Mouse (Mus musculus): ENCODE data around the gene Zcchc8. TPM values are rescaled to one million over a fixed set of nuclear protein-coding genes. Genes with fewer than 3 reads are reported as not detected.
"Not testable (repeated sequence)": the region's sequence is repeated elsewhere in the genome, so short reads cannot be mapped to it uniquely, and the experiment has no call there.

The Zcchc8 gene
- total RNA-seq (2014; rRNA removed) (25.8 and 32.1 TPM in 2 replicates), polyA plus RNA-seq (2015; fragmentation: Nextera tagmentation; extraction: Ambion mirVana) (39.8 and 54.1 TPM in 2 replicates)

GRCm38 (mm10) chr5:123720328-123721311 is at the start of gene Zcchc8:
Gene Zcchc8, minus strand, starts transcription at chr5:123721100.
- peak within 1 kb of the TSS; percentile 79 for H3K4me3 ChIP-seq (ENCODE audit: low read depth, low read length)
- peak within 1 kb of the TSS; percentile 79 for H3K4me2 ChIP-seq (ENCODE audit: low read depth)
- H3K4me1 ChIP-seq (ENCODE audit: insufficient read depth) = peaks cover 9% of the 10 kb centered on the region
- 1% methylated on average over 79 of the region's 83 CpGs for WGBS
- peak; percentile 99 for DNase-seq
- H3K27ac ChIP-seq (ENCODE audit: low read depth, low read length) = peak within 1 kb of the TSS; percentile 91
- TF ChIP-seq CTCF (IDR thresholded peaks at IDR 0.05; ENCODE audit: low read depth) = no peak
- H3K36me3 ChIP-seq (ENCODE audit: insufficient read depth) = peaks cover 8% of the 10 kb centered on the region; the same call in 1 of the 2 replicates
- ATAC-seq = peak; percentile 100
- H3K9me3 ChIP-seq (ENCODE audit: low read length) = no peaks in the 10 kb centered on the region
- H3K27me3 ChIP-seq (ENCODE audit: insufficient read depth, low read length) = no peaks in the 10 kb centered on the region
- peak within 1 kb of the TSS; percentile 72 for H3K9ac ChIP-seq

DNA sequence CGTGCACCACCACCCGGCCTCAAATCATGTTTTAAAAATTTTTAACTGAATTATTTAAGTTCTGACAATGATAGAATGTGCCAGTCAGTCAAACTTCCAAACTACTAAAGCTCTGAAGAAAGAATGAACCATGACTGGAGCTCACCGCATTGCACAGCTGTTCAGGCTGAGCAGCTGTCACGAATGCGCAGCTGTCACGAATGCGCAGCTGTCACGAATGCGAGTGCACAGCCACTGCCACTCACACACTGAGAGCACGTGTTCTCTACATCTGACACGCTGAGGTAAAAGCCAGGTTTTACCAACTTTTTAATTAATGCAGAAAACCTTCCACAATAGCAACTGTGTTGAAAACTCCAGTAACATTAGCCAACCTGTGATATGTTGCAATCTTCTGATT is 45.6 kb upstream of the Zcchc8 start:
- H3K27ac ChIP-seq (ENCODE audit: low read depth, low read length); H3K4me2 ChIP-seq (ENCODE audit: low read depth); H3K9ac ChIP-seq; H3K4me3 ChIP-seq (ENCODE audit: low read depth, low read length); ATAC-seq; H3K4me1 ChIP-seq (ENCODE audit: insufficient read depth); DNase-seq; H3K36me3 ChIP-seq (ENCODE audit: insufficient read depth); H3K9me3 ChIP-seq (ENCODE audit: low read length); H3K27me3 ChIP-seq (ENCODE audit: insufficient read depth, low read length): not testable (repeated sequence)
- WGBS = 91% methylated on average over 11 of the region's 11 CpGs

DNA sequence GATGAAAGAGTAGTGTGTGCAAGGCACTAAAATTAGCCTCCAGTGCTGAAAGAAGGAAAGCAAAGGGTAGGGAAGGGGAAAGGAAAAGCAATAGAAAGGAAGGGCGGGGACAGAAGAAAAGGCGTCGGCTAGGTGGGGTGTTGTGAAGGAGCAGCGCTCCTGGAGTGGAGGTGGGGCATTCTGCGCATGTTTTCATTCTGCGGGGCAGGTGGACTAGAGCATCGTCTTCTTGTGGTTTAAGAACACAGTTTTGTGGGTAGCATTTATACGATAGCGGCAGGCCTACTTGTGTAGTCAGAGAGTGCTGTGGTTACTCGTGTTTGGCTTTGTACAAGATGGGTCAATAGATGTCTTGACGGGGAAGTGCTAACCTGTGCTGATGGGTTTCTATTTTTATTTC is 44.6 kb upstream of the Zcchc8 start:
- DNase-seq (no peak), ATAC-seq (no peak)
- no peaks in the 10 kb centered on the region for H3K4me1 ChIP-seq (ENCODE audit: insufficient read depth)
- TF ChIP-seq CTCF (IDR thresholded peaks at IDR 0.05; ENCODE audit: low read depth) = no peak
- H3K4me3 ChIP-seq (ENCODE audit: low read depth, low read length) = no peak overlapping the region
- H3K9me3 ChIP-seq (ENCODE audit: low read length) = no peaks in the 10 kb centered on the region
- H3K27ac ChIP-seq (ENCODE audit: low read depth, low read length) = no peak overlapping the region
- no peak overlapping the region for H3K4me2 ChIP-seq (ENCODE audit: low read depth)
- WGBS = 95% methylated on average over 11 of the region's 11 CpGs
- no peaks in the 10 kb centered on the region for H3K27me3 ChIP-seq (ENCODE audit: insufficient read depth, low read length)
- H3K9ac ChIP-seq = no peak overlapping the region
- H3K36me3 ChIP-seq (ENCODE audit: insufficient read depth) = no peaks in the 10 kb centered on the region

GRCm38 (mm10) chr5:123749065-123750064 is 28.5 kb upstream of the Zcchc8 start, which contains the start of the genes Rsrc2 and Kntc1:
Gene Rsrc2, minus strand, starts transcription at chr5:123749414.
Gene Kntc1, plus strand, starts transcription at chr5:123749716.
- WGBS = 1% methylated on average over 63 of the region's 63 CpGs

GRCm38 (mm10) chr5:123748339-123749064 is 27.6 kb upstream of the Zcchc8 start:
- peak overlapping the region; percentile 70 for H3K4me2 ChIP-seq (ENCODE audit: low read depth)
- H3K4me1 ChIP-seq (ENCODE audit: insufficient read depth) = peaks cover 13% of the 10 kb centered on the region
- H3K9ac ChIP-seq = peak overlapping the region; percentile 91
- no peak for TF ChIP-seq CTCF (IDR thresholded peaks at IDR 0.05; ENCODE audit: low read depth)
- peak overlapping the region; percentile 94 for H3K4me3 ChIP-seq (ENCODE audit: low read depth, low read length)
- peaks cover 13% of the 10 kb centered on the region for H3K36me3 ChIP-seq (ENCODE audit: insufficient read depth)
- DNase-seq (no peak), ATAC-seq (no peak)
- no peaks in the 10 kb centered on the region for H3K9me3 ChIP-seq (ENCODE audit: low read length)
- no peaks in the 10 kb centered on the region for H3K27me3 ChIP-seq (ENCODE audit: insufficient read depth, low read length)
- WGBS = under 1% methylated on average over 18 of the region's 18 CpGs
- peak overlapping the region; percentile 99 for H3K27ac ChIP-seq (ENCODE audit: low read depth, low read length)

More at GRCm38 (mm10) chr5:123749065-123750064, 28.5 kb upstream of the Zcchc8 start, which contains the start of the genes Rsrc2 and Kntc1:
- DNase-seq (peak; percentile 100), ATAC-seq (peak; percentile 99)
- peak; percentile 57 for TF ChIP-seq CTCF (IDR thresholded peaks at IDR 0.05; ENCODE audit: low read depth)
- Histone ChIP-seq H3K9ac (peak within 1 kb of the TSS; percentile 91), H3K4me3 (ENCODE audit: low read depth, low read length) (peak within 1 kb of the TSS; percentile 94), H3K4me1 (ENCODE audit: insufficient read depth) (peaks cover 13% of the 10 kb centered on the region), H3K36me3 (ENCODE audit: insufficient read depth) (peaks cover 5% of the 10 kb centered on the region), H3K4me2 (ENCODE audit: low read depth) (peak within 1 kb of the TSS; percentile 70), H3K27me3 (ENCODE audit: insufficient read depth, low read length) (no peaks in the 10 kb centered on the region), H3K9me3 (ENCODE audit: low read length) (no peaks in the 10 kb centered on the region), H3K27ac (ENCODE audit: low read depth, low read length) (peak within 1 kb of the TSS; percentile 99)

DNA sequence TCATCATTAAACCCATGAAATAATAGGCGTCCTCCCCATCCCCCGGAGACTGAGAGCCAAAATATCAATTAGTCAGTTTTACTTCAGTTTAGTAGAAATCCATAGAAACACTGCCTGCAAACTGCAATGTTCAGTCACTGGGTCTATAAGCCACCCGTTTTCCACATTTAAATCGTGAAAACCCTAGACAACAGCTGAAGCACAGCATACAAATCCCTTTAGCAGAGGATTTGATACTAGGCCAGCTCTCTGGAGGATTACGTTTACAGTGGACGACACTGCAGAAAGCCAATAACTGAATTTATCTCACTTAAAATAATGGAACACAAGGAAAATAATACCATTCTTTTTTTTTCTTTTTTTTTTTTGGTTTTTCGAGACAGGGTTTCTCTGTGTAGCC is 26.7 kb upstream of the Zcchc8 start:
- no peak overlapping the region for H3K27ac ChIP-seq (ENCODE audit: low read depth, low read length)
- 9% methylated on average over 7 of the region's 7 CpGs for WGBS
- ATAC-seq (no peak), DNase-seq (peak; percentile 14)
- TF ChIP-seq CTCF (IDR thresholded peaks at IDR 0.05; ENCODE audit: low read depth) = no peak
- peaks cover 17% of the 10 kb centered on the region for H3K36me3 ChIP-seq (ENCODE audit: insufficient read depth)
- H3K9ac ChIP-seq = peak overlapping the region; percentile 91
- H3K27me3 ChIP-seq (ENCODE audit: insufficient read depth, low read length) = no peaks in the 10 kb centered on the region
- no peaks in the 10 kb centered on the region for H3K9me3 ChIP-seq (ENCODE audit: low read length)
- H3K4me2 ChIP-seq (ENCODE audit: low read depth) = peak overlapping the region; percentile 70
- peaks cover 13% of the 10 kb centered on the region for H3K4me1 ChIP-seq (ENCODE audit: insufficient read depth)
- H3K4me3 ChIP-seq (ENCODE audit: low read depth, low read length) = peak overlapping the region; percentile 94

Data from forebrain, postnatal 0 days (tissue).